8 mouse cellular contexts compared by ENCODE assay signal in the genomic region with DNA sequence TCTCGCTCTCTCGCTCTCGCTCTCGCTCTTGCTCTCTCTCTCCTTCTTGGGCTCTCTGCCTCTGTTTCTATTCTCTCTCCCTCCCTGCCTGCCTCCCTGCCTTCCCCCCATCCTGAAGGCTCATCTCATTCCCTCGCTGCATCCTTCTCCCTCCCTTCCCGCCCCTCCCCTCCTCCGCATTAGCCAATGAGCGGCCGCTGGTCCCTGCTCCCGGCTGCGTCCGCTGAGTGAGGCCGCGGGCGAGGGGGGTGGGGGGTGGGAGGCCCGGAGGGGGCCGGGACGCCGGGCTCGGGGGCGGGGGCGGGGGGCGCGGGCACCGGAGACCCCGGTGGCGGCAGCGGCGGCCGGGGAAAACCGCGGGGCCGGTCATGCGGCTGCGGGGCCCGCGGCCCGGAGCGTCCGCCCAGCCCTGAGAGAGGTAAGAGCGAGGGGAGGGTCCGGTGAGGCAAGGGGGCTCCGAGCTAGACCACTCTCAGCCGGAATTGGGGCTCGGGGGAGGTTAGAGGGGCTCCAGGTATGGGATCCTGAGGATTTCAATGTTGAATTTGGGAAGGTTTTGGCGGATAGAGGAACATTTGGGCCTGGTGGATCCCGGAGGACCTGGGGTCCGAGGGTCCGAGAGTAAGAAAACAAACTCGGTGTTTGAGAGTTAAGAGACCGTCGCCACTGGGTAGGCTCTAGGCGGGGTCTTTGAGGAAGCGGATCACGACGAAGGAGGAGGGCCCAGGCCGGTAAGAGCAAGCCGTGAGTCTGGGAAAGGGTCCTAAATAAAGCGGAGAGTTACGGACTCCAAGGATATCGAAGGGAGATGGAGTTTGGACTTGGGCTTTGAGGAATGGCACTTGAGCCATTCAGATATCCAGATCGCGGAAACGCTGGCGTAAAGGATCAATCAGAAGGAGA. TPM values are rescaled to one million over a fixed set of nuclear protein-coding genes. Genes with fewer than 3 reads are reported as not detected.
A peak's percentile ranks its signal among the peaks of the same experiment; 100 is the strongest.
DNase-seq lines count a peak whose midpoint lies in the region; ATAC-seq and TF ChIP-seq lines count a peak whose summit lies in the region.
"Had no signal": no experiment of that assay in that cellular context is flagged by ENCODE, and none has a peak within 500 bp of the region (broad histone marks: within the 10 kb centered on the region; RNA-seq: fewer than 3 reads in every experiment).

A gene (plus strand): TSS at position 337 of the 903 bp plus-strand sequence.

- DNase-seq in MN1 (ENCODE audit: low spot score), result peak; percentile 74
- peak; percentile 96 for DNase-seq in brain, adult 2 months (ENCODE audit: low read depth, low spot score)
- DNase-seq in forebrain, embryonic 11.5 days (ENCODE audit: low spot score), result peak; percentile 90
- peak; percentile 12 to 24 for DNase-seq in heart, postnatal 36 days
- DNase-seq in left cerebral cortex, postnatal 25 days (ENCODE audit: low spot score in 2 of 2), result peak; percentile 65 to 72
- peak; percentile 85 for DNase-seq in midbrain, postnatal 0 days (ENCODE audit: low spot score)
- DNase-seq in thymus, postnatal 4 days, result no peak

- peak within 1 kb of the TSS; percentile 83 for H3K9ac ChIP-seq in forebrain, embryonic 11.5 days (ENCODE audit: low read length)
- H3K9ac ChIP-seq in midbrain, postnatal 0 days (replicated peaks; ENCODE audit: low read length, poor library complexity, severe bottlenecking), result peak within 1 kb of the TSS; percentile 96

- peaks cover 6% of the 10 kb centered on the region; the same call in 1 of the 2 replicates for H3K4me1 ChIP-seq in forebrain, embryonic 11.5 days (replicated peaks; ENCODE audit: control insufficient read depth, insufficient read depth, low read length)
- H3K4me1 ChIP-seq in midbrain, postnatal 0 days (ENCODE audit: insufficient read depth, low read length), result peaks cover 8% of the 10 kb centered on the region; the same call in 1 of the 2 replicates

- peak within 1 kb of the TSS; percentile 60 for H3K4me2 ChIP-seq in forebrain, embryonic 11.5 days (ENCODE audit: low read depth, low read length, severe bottlenecking)
- H3K4me2 ChIP-seq in midbrain, postnatal 0 days (ENCODE audit: low read depth, low read length, poor library complexity, severe bottlenecking), result peak within 1 kb of the TSS; percentile 84

- no peaks in the 10 kb centered on the region for H3K36me3 ChIP-seq in forebrain, embryonic 11.5 days (ENCODE audit: control insufficient read depth, insufficient read depth, low read length)
- 0 out of 2 replicates have a peak, but pooled peaks cover 4% of the 10 kb centered on the region for H3K36me3 ChIP-seq in midbrain, postnatal 0 days (ENCODE audit: insufficient read depth, low read length)

- no peaks in the 10 kb centered on the region; the same call in 1 of the 2 replicates for H3K27me3 ChIP-seq in forebrain, embryonic 11.5 days (ENCODE audit: control insufficient read depth, insufficient read depth, low read length)
- no peaks in the 10 kb centered on the region for H3K27me3 ChIP-seq in midbrain, postnatal 0 days (ENCODE audit: insufficient read depth, low read length)

- no peak for TF ChIP-seq CTCF in midbrain, postnatal 0 days (IDR thresholded peaks at IDR 0.05)

- WGBS in forebrain, embryonic 11.5 days, result under 1% methylated on average over 51 of the region's 65 CpGs
- under 1% methylated on average over 64 of the region's 65 CpGs for WGBS in midbrain, postnatal 0 days

- intact Hi-C loops in heart, postnatal 36 days (cut with DNase I), result no loop called here
- intact Hi-C loops in left cerebral cortex, postnatal 25 days (cut with DNase I), result loop anchor here (2.0 kb wide), 1 partner anchor 58 kb away; a partner anchor contains a TSS

- peak within 1 kb of the TSS; percentile 84 for H3K27ac ChIP-seq in forebrain, embryonic 11.5 days (ENCODE audit: low read depth, low read length)
- H3K27ac ChIP-seq in midbrain, postnatal 0 days (ENCODE audit: low read depth, low read length), result peak within 1 kb of the TSS; percentile 85

- H3K9me3 ChIP-seq in forebrain, embryonic 11.5 days (ENCODE audit: control insufficient read depth, low read length), result no peaks in the 10 kb centered on the region
- no peaks in the 10 kb centered on the region for H3K9me3 ChIP-seq in midbrain, postnatal 0 days (ENCODE audit: low read length)

- ATAC-seq in forebrain, embryonic 11.5 days (replicated peaks; ENCODE audit: low FRiP score), result peak; percentile 81
- ATAC-seq in midbrain, postnatal 0 days (ENCODE audit: low FRiP score), result peak; percentile 83

- H3K4me3 ChIP-seq in forebrain, embryonic 11.5 days (ENCODE audit: low read depth, low read length), result peak within 1 kb of the TSS; percentile 80
- H3K4me3 ChIP-seq in midbrain, postnatal 0 days (ENCODE audit: low read depth, low read length), result peak within 1 kb of the TSS; percentile 79
- H3K4me3 ChIP-seq: erythroblast, embryonic 14.5 days had no signal

RNA-seq across cellular contexts. Expression of the gene that starts here (rescaled TPM):
- 4.9 and 5.6 TPM in 2 replicates for polyA plus RNA-seq in forebrain, embryonic 11.5 days (2014; fragmentation: Nextera tagmentation; extraction: Ambion mirVana)
- 1 to 10 TPM; 3.7 to 4.7 TPM for total RNA-seq in heart, postnatal 36 days (2021)
- total RNA-seq in left cerebral cortex, postnatal 25 days (2021), result 100 to 1,000 TPM; 169 to 180 TPM
- total RNA-seq in midbrain, postnatal 0 days (2014; rRNA removed), result 78.5 and 115 TPM in 2 replicates
- polyA plus RNA-seq in midbrain, postnatal 0 days (2015; fragmentation: Nextera tagmentation; extraction: Ambion mirVana), result 2.9 and 3.7 TPM in 2 replicates
- polyA plus RNA-seq: erythroblast, embryonic 14.5 days had no signal

Comparison
In these comparisons a context has a peak if more than half of its experiments do, and no peak if none do; other contexts are left out.
1. RNA of the gene that starts here (total RNA-seq): 169 to 180 TPM in left cerebral cortex, postnatal 25 days and 78.5 to 115 TPM in midbrain, postnatal 0 days; 3.7 to 4.7 TPM in heart, postnatal 36 days; every median in the first group is over 10 times any median in the second.